Mouse (Mus musculus) left cerebral cortex, postnatal 14 days (tissue): ENCODE results near the gene Gm42420. TPM values are rescaled to one million over a fixed set of nuclear protein-coding genes. Genes with fewer than 3 reads are reported as not detected.

Source experiments
- total RNA-seq, 2 experiments: library from RNA; stranded (reverse); gene quantifications; 2 replicates each; pipeline ENCODE4 v1.2.3; 2021

Gene Gm42420
- total RNA-seq, 2 experiments from 2014 or later: 0.87 to 1.3 TPM

Other genes starting within 250 kb of the Gm42420 start
- 10 to 100 TPM; 64.9 to 80.9 TPM for gene Slc37a3, start 208.1 kb upstream of the Gm42420 start, total RNA-seq
- not detected for gene Rab19, start 204.6 kb upstream of the Gm42420 start, total RNA-seq
- gene Mkrn1, start 165.3 kb upstream of the Gm42420 start, total RNA-seq: 100 to 1,000 TPM; 161 to 180 TPM
- 10 to 100 TPM; 21.4 to 22.7 TPM for gene Dennd2a, start 27.9 kb upstream of the Gm42420 start, total RNA-seq
- 10 to 100 TPM; 23.2 to 29.0 TPM for gene Adck2, start 11.9 kb upstream of the Gm42420 start, total RNA-seq
- gene Ndufb2, start 6.8 kb downstream of the Gm42420 start, total RNA-seq: 100 to 1,000 TPM; 197 to 204 TPM
- gene Braf, start 139.7 kb downstream of the Gm42420 start, total RNA-seq: 100 to 1,000 TPM in 1 of 2 experiments, 10 to 100 TPM in 1; 94.5 to 101 TPM
- 100 to 1,000 TPM in 1 of 2 experiments, 10 to 100 TPM in 1; 96.6 to 100 TPM for gene Mrps33, start 225.2 kb downstream of the Gm42420 start, total RNA-seq